Mouse (Mus musculus) CH12.LX (cell line): ENCODE results near the gene 6430548M08Rik. TPM values are rescaled to one million over a fixed set of nuclear protein-coding genes. Genes with fewer than 3 reads are reported as not detected.

ENCODE experiments used
- DNase-seq: peaks from one replicate; pipeline ENCODE4 v3.0.0-alpha.2; 2013; ENCODE audit errors: extremely low read depth
- H3K27ac ChIP-seq: 2 replicates; pipeline ENCODE4 v1.5.1; 2012; ENCODE audit warnings: low read depth, mild to moderate bottlenecking, control low read depth, moderate library complexity; ENCODE audit not compliant: insufficient read depth
- H3K27me3 ChIP-seq: replicated peaks from 2 replicates; pipeline ENCODE3; 2012; ENCODE audit warnings: inconsistent platforms
- H3K36me3 ChIP-seq, 2 experiments: replicated peaks in 1 of 2; 2 replicates each; pipeline versions ENCODE3 to v1.6.1; 2012; ENCODE audit warnings: inconsistent platforms in 1 of 2, low read length in 1 of 2, mild to moderate bottlenecking in 1 of 2, mixed read lengths in 1 of 2, moderate library complexity in 1 of 2; ENCODE audit not compliant: control insufficient read depth in 1 of 2, insufficient read depth in 1 of 2
- H3K4me1 ChIP-seq, 2 experiments: 2 replicates each; pipeline ENCODE4 v1.6.1; 2012; ENCODE audit warnings: inconsistent platforms in 1 of 2, moderate library complexity in 1 of 2; ENCODE audit not compliant: insufficient read depth in 2 of 2, control insufficient read depth in 1 of 2
- H3K4me2 ChIP-seq: 2 replicates; pipeline ENCODE4 v1.6.1; 2012; ENCODE audit warnings: low read depth, mild to moderate bottlenecking, control low read depth; ENCODE audit not compliant: poor library complexity, insufficient read depth, severe bottlenecking
- H3K4me3 ChIP-seq, 3 experiments: fragments of 150-350 bp in 1 of 3; sonication (generic) in 1 of 3; replicated peaks in 1 of 3; 2 replicates each; pipeline versions ENCODE3 to v1.5.1; 2011 to 2012; ENCODE audit warnings: low read depth in 2 of 3, low read length in 2 of 3, mild to moderate bottlenecking in 2 of 3, moderate library complexity in 2 of 3, control low read depth in 1 of 3, improper control_type of control experiment in 1 of 3, inconsistent platforms in 1 of 3, mixed read lengths in 1 of 3; ENCODE audit not compliant: poor library complexity in 1 of 3
- H3K79me2 ChIP-seq: replicated peaks from 2 replicates; pipeline ENCODE4 v1.6.1; 2012; ENCODE audit warnings: mild to moderate bottlenecking, moderate library complexity; ENCODE audit not compliant: control insufficient read depth, poor library complexity, insufficient read depth, severe bottlenecking; ENCODE audit errors: extremely low read depth
- H3K9ac ChIP-seq: 2 replicates; pipeline ENCODE4 v1.6.1; 2012; ENCODE audit warnings: low read depth, mild to moderate bottlenecking, control low read depth, moderate library complexity; ENCODE audit not compliant: insufficient read depth
- H3K9me3 ChIP-seq: replicated peaks from 2 replicates; pipeline ENCODE3; 2012; ENCODE audit warnings: low read length, inconsistent platforms, mixed read lengths
- ELF1 ChIP-seq: IDR thresholded peaks from 2 replicates; pipeline ENCODE4 v1.6.1; 2014; ENCODE audit warnings: low read depth, mild to moderate bottlenecking, inconsistent platforms, low read length, improper control_type of control experiment
- ETS1 ChIP-seq: conservative IDR thresholded peaks from 2 replicates; pipeline ENCODE4 v1.6.1; 2012; ENCODE audit warnings: low read depth, mild to moderate bottlenecking, inconsistent platforms, low read length, improper control_type of control experiment, moderate library complexity
- HCFC1 ChIP-seq: IDR thresholded peaks from 2 replicates; pipeline ENCODE4 v1.6.1; 2012; ENCODE audit warnings: low read depth, mild to moderate bottlenecking, inconsistent platforms, low read length, improper control_type of control experiment
- KAT2A ChIP-seq: IDR thresholded peaks from 2 replicates; pipeline ENCODE4 v1.6.1; 2012; ENCODE audit warnings: low read length, improper control_type of control experiment, inconsistent platforms; ENCODE audit not compliant: insufficient replicate concordance
- MAX ChIP-seq: IDR thresholded peaks from 2 replicates; pipeline ENCODE4 v1.6.1; 2011; ENCODE audit warnings: low read length, improper control_type of control experiment
- MAZ ChIP-seq: IDR thresholded peaks from 2 replicates; pipeline ENCODE4 v1.6.1; 2012; ENCODE audit warnings: low read depth, mild to moderate bottlenecking, inconsistent platforms, low read length, improper control_type of control experiment, moderate library complexity
- MEF2A ChIP-seq: IDR thresholded peaks from 2 replicates; pipeline ENCODE4 v1.6.1; 2014; ENCODE audit warnings: low read depth, mild to moderate bottlenecking, inconsistent platforms, low read length, improper control_type of control experiment, borderline replicate concordance
- MXI1 ChIP-seq: IDR thresholded peaks from 2 replicates; pipeline ENCODE4 v1.6.1; 2011; ENCODE audit warnings: mild to moderate bottlenecking, low read depth, low read length, improper control_type of control experiment
- NRF1 ChIP-seq: IDR thresholded peaks from 2 replicates; pipeline ENCODE4 v1.6.1; 2014; ENCODE audit warnings: low read depth, mild to moderate bottlenecking, inconsistent platforms, low read length, improper control_type of control experiment, moderate library complexity
- PAX5 ChIP-seq: IDR thresholded peaks from 2 replicates; pipeline ENCODE4 v1.6.1; 2012; ENCODE audit warnings: low read length, inconsistent platforms, mixed read lengths
- POLR2AphosphoS2 ChIP-seq: IDR thresholded peaks from 2 replicates; pipeline ENCODE4 v1.6.1; 2011; ENCODE audit warnings: low read depth, low read length, improper control_type of control experiment
- SMC3 ChIP-seq: IDR thresholded peaks from 2 replicates; pipeline ENCODE4 v1.6.1; 2011; ENCODE audit warnings: low read depth, low read length, improper control_type of control experiment
- TCF12 ChIP-seq: IDR thresholded peaks from 2 replicates; pipeline ENCODE4 v1.6.1; 2014; ENCODE audit warnings: low read depth, mild to moderate bottlenecking, inconsistent platforms, low read length, improper control_type of control experiment
- USF1 ChIP-seq: IDR thresholded peaks from 2 replicates; pipeline ENCODE4 v1.6.1; 2014; ENCODE audit warnings: low read depth, mild to moderate bottlenecking, inconsistent platforms, low read length, improper control_type of control experiment
- ZMIZ1 ChIP-seq: IDR thresholded peaks from 2 replicates; pipeline ENCODE4 v1.6.1; 2012; ENCODE audit warnings: low read depth, mild to moderate bottlenecking, inconsistent platforms, low read length, improper control_type of control experiment
- dilution Hi-C: fragments of 300-500 bp; cut with MboI; formaldehyde crosslinking; loops from 2 replicates; pipeline ENCODE4 v1.14.3; 2020; ENCODE audit warnings: low sequenced_read_pairs; ENCODE audit not compliant: extremely low pct_unique_long_range_greater_than_20kb, extremely low pct_ligation_motif_present
- in situ Hi-C: fragments of 300-500 bp; cut with MboI; formaldehyde crosslinking; loops from 3 replicates; pipeline ENCODE4 v1.14.3; 2019; ENCODE audit warnings: low sequenced_read_pairs, low pct_ligation_motif_present, low pct_unique_long_range_greater_than_20kb, mixed read lengths
- polyA plus RNA-seq: library from polyadenylated mRNA; unstranded; fragments of >175 nt; gene quantifications from 2 replicates; pipeline ENCODE4 v1.2.1, GENCODE M21; 2012; ENCODE audit warnings: low read depth; ENCODE audit not compliant: insufficient read length
- total RNA-seq, 2 experiments: library from RNA; depleted of rRNA; stranded (reverse); fragments of 300-350 nt in 1 of 2; fragments of >200 nt in 1 of 2; gene quantifications; 2 replicates each; pipeline ENCODE4 v1.2.3; 2012 to 2014

The 6430548M08Rik gene
- total and polyA plus RNA-seq, 3 experiments, result 0.13 TPM; not detected in 2

- Histone ChIP-seq H3K36me3 (no peaks in the 10 kb centered on the region), H3K9me3 (no peaks in the 10 kb centered on the region), H3K27ac (no peak overlapping the region), H3K4me1 (peaks cover 29 to 66% of the 10 kb centered on the region in 2 experiments), H3K4me2 (no peak overlapping the region), H3K27me3 (peaks cover 4% of the 10 kb centered on the region), H3K4me3 (no peak overlapping the region), H3K9ac (no peak overlapping the region), H3K79me2 (no peaks in the 10 kb centered on the region)
- no peak for DNase-seq
- dilution Hi-C loops, result no loop called here
- in situ Hi-C loops, result no loop called here
- TF ChIP-seq HCFC1 (no peak), MXI1 (no peak), NRF1 (no peak), SMC3 (no peak), POLR2AphosphoS2 (no peak), ELF1 (no peak), KAT2A (no peak), PAX5 (no peak)
Measured at GRCm38 (mm10) chr8:120212596-120212995, 98.6 kb downstream of the 6430548M08Rik start.

GRCm38 (mm10) chr8:120213229-120213628, 99.3 kb downstream of the 6430548M08Rik start:
- Histone ChIP-seq H3K27me3 (peaks cover 4% of the 10 kb centered on the region), H3K4me3 (no peak overlapping the region), H3K27ac (no peak overlapping the region), H3K4me1 (peaks cover 33 to 71% of the 10 kb centered on the region in 2 experiments), H3K79me2 (no peaks in the 10 kb centered on the region), H3K36me3 (no peaks in the 10 kb centered on the region), H3K4me2 (no peak overlapping the region)
- no peak for DNase-seq
- dilution Hi-C loops, result no loop called here
- in situ Hi-C loops, result no loop called here
- no peak for TF ChIP-seq USF1
- TF ChIP-seq MAZ, result no peak
- TF ChIP-seq HCFC1, result no peak
- TF ChIP-seq, all 38 proteins: peak for 0
- no peaks in the 10 kb centered on the region for H3K9me3 ChIP-seq
- H3K9ac ChIP-seq, result no peak overlapping the region

GRCm38 (mm10) chr8:120213939-120214338, 100.0 kb downstream of the 6430548M08Rik start:
- in situ Hi-C loops, result no loop called here
- no peaks in the 10 kb centered on the region for H3K36me3 ChIP-seq
- H3K27ac ChIP-seq, result no peak overlapping the region
- H3K4me2 ChIP-seq, result 0 out of 2 replicates have a peak overlapping the region, but pooled peaks have one; percentile 7
- H3K79me2 ChIP-seq, result no peaks in the 10 kb centered on the region
- H3K9me3 ChIP-seq, result peaks cover 3% of the 10 kb centered on the region
- TF ChIP-seq MAX (peak; percentile 71; the same call in 1 of the 2 replicates), ZMIZ1 (no peak), MXI1 (0 out of 2 replicates have a peak, but pooled peaks have one; percentile 24), USF1 (peak; percentile 44), MEF2A (peak; percentile 79; the same call in 1 of the 2 replicates), ETS1 (no peak), TCF12 (peak; percentile 79)
- TF ChIP-seq, all 38 proteins: peak for 5
- DNase-seq, result no peak
- Histone ChIP-seq H3K4me1 (peaks cover 33 to 73% of the 10 kb centered on the region in 2 experiments), H3K27me3 (peaks cover 4% of the 10 kb centered on the region), H3K9ac (no peak overlapping the region), H3K4me3 (no peak overlapping the region)
- dilution Hi-C loops, result no loop called here
